Mouse (Mus musculus): Measurements from ENCODE around the gene Twist1.

Twist1 gene

DNA sequence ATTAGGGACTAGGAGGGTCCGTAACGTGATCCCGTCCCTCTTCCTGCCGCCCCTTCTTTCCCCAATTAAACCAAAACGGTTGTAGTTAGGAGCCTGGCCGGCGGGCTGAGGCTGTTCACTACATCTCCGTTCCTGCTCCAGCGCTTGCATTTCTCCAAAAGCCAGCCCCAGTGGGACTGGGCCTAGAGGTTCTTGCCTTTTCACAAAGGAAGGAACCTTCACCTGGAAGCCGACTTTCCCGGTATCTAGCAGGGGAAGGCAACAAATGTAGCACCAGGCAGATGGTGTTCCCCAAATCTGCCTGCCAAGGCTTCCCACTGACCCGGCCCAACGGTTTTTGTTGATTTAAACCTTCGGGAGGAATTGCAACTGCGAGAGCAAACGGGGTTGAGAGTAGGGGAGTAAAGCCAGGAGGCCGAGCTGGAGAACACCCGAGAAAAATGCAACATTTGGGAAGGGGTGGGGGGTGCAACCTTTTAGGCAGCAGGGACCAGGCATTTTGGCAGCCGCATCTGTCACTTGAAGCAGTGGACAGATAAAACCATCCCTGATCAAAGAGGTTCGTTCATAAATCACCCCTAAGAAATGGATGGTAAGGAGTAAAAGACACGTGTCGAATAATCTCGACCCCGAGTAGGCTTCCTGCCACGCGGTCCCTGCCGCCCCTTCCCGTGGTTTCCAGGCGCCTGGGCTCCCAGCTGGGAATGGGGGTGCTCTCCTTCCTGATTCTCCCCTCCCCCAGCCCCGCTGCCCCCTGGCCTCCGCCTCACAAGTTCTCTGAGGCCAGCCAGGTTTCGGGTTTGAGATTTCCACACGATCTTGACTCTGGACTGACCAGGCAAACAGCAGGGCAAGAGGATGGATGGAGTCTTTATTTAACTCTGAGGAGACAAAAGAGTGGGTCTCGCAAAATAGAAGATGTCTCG is 9.3 kb downstream of the Twist1 start:
- DNase-seq (ENCODE audit: low read depth) = no peak

DNA sequence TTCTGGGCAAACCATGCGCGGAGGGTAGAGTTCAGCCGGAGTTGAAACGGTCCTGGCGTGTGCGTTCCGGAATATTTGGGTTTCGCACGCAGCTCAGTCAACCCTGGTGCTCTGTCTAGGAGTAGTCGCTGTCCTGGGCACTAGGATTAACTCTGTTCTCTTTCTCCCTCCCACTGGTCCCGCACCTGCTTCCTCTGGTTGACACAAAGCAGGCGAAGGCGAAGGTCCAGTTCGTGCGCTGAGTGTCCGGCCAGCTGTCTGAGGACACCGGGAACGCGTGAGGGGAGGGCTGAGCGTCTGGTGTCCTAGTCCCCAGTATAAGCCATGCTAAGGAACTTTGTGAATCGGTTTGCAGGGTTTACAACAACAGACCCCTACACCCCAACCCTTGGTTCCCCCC is 10.0 kb downstream of the Twist1 start:
- DNase-seq (ENCODE audit: low read depth) = no peak

GRCm38 (mm10) chr12:33968041-33968897 is 10.8 kb downstream of the Twist1 start:
- no peak for DNase-seq (ENCODE audit: low read depth)

DNA sequence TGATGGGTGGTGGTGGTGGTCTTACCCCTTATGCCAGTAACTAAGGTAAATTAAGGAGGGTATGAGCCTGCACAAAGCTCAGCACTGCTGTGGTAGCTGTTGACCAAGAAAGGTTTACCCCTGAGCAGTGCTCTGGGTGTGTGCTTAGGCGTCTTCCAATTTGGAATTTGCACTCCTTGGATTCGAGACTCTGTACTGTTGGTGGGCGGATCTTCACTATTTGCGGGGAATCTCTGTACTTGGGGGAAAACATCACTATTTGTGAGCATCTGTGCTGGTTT is 11.4 kb downstream of the Twist1 start:
- DNase-seq (ENCODE audit: low read depth) = no peak

GRCm38 (mm10) chr12:33980159-33980558 is 22.7 kb downstream of the Twist1 start:
- no peak for DNase-seq (ENCODE audit: low read depth)

GRCm38 (mm10) chr12:33981433-33981832 is 24.0 kb downstream of the Twist1 start:
- no peak for DNase-seq (ENCODE audit: low read depth)

GRCm38 (mm10) chr12:33993127-33993526 is 35.7 kb downstream of the Twist1 start:
- DNase-seq (ENCODE audit: low read depth) = no peak

All from induced T-regulatory cell, adult 2 months (primary cell).